Mouse (Mus musculus) ZHBTc4 (cell line): ENCODE results near the gene Clic3.
"Not testable (repeated sequence)": the region's sequence is repeated elsewhere in the genome, so short reads cannot be mapped to it uniquely, and the experiment has no call there.

Experiments used
- DNase-seq: peaks from one replicate; pipeline ENCODE4 v3.0.0-alpha.2; 2011; ENCODE audit warnings: low read depth, low spot score

Gene Clic3

DNA sequence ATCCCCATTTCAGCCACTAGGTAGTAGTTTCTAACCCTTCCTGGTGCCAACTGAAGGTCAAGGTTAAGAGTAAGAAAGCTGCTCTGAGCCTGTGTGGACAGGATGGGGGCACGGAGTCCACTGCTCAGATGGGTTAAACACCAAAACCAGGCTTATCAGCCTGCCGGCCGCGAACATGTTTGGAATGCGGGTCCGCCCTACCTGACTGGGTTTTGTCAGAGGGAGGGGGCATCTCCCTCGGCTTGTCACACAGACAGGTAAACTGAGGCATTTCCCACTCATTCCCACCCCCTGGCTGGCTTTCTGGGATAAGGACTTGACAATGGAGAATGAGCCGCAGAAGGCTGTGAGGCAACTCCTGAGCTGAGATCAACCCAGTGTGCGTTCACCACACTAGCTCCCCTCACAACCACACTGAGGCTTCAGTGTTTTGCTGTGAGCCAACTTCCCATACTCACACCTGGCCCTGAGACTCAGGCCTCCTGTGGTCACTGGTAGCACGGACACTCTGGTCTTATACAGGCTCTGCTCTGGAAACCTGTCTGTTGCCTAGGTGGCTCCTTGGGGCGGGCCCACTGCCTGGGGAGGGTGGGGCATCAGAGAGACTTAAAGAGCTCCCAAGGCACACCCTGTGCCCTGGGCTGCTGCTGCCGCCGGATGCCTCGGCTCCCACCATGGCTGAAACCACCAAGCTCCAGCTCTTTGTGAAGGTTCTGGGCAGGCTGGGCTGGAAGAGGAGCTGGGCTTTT lies at the start of gene Clic3:
Clic3 (plus strand) TSS at position 634 of the 749 bp plus-strand sequence.
- peak; percentile 67 for DNase-seq

DNA sequence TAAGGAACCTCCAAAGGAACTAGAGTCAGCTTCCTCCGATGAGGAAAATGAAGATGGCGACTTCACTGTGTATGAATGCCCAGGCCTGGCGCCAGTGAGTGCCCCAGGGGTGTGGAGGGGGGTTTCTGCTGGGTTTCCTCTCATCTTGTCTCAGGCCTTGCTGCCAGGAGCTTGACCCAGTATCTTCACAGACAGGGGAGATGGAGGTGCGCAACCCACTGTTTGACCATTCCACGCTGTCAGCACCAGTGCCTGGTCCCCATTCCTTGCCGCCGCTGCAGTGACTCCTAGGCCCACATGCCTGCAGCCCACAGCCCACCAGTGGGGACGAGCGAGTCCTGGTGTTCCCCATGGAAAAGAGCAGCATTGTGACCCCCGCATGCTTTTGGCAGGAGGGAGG lies 47.7 kb upstream of the Clic3 start:
- no peak for DNase-seq

DNA sequence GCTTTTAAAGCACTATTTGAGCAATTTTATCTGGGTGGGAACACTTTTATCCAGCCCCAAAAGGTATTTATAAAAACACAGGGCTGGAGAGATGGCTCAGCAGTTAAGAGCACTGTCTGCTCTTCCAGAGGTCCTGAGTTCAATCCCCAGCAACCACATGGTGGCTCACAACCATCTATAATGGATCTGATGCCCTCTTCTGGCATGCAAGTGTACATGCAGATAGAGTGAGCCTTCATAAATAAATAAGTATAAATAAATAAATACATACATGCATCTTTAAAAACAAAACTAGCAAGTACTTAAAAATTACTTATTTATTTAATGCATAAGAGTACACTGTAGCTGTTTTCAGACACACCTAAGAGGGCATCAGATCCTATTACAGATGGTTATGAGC lies 43.2 kb upstream of the Clic3 start:
- DNase-seq = not testable (repeated sequence)

DNA sequence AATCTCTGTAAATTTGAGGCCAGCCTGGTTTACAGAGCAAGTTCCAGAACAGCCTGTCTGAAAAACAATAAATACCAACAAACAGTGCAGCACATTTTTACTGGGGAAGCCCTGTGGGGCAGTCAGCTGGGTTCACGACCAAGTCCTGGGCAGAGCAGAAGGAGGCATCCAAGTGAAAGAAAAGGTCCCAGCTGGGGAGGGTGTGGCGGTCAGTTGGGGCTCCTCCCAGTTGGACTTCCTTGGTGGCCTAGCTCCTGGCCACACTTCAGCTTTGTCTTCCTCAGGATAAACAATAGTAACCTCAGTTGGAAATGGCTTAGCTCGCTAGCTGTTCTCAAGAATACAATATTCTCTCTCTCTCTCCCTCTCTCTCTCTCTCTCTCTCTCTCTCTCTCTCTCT lies 39.2 kb upstream of the Clic3 start:
- no peak for DNase-seq

DNA sequence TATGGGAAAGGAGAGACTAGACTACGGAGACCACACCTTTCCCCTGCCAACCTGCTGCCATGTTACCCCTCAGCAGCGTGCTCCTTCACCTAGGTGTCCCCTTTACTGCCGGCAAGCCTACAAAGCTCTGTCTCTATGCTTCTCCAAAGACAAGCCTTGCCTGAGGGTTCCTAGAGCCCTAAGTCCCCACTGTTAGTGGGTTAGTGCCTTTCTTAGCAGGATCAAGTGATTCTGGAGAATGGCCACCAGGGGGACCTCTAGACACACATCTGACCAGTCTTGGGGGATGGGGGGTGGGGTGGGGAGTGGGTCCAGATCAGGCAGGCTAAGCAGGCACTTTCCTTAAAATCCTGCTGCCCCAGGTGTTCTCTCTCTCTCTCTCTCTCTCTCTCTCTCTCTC lies 34.7 kb upstream of the Clic3 start:
- peak; percentile 91 for DNase-seq

DNA sequence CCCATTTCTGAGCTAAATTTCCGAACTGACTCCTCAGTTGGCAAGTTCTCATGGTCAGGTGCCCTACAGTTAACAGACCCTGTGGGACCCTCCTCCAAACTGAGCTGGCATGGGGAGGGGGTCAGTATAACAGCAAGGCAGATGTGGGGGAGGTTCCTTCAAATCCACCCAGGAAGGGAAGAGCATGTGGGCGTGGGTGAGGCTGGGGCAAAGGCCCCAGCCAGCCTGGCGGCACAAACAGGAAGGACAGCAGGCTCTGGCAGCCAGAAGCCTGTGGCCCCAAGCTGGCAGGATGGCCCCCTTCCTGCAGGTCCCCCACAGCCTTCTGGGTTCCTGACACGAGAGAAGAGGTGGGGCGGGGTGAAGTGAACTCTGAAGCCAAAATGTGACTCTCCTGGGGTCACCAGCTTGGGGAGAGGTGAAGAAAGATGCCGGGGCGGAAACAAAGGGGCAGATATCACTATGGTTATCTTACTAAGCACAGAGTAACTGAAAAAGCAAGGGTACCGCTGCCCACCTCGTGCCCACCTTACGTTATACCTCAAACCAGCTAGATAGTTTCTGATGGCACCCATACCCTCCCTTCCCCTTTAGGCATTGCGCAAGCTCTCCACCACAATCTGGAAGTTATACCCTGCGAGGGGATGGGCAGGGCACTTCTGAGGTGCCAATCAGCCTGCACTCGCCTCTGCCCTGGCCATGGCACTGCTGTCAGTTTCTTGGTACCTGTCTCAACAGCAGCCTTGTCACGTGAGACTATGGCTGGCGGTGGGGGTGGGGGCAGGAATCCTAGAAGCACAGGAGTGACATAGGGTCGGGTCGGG lies 33.8 kb upstream of the Clic3 start, which contains the start of gene Fut7:
Fut7 (plus strand) TSS at position 681 of the 824 bp plus-strand sequence.
- no peak for DNase-seq

DNA sequence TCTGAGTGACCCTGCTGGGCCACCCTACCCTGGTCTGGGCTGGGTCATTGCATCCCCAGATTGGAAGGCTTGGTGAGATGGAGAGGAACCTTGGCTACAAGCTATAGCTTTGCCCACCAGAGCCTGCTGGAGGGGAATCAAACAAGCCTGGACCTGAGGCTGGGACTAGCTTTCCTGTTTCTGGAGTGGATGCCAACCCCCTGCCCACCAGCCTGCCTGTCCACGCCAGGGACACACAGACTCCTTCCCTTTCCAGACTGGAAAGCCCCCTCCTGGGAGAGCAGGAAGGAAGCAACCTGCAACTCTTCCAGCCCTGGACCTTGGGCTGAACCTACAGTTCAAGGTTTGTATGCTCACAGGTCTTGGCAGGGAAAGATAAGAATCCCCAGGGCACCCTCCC lies 33.0 kb upstream of the Clic3 start:
- DNase-seq = no peak

DNA sequence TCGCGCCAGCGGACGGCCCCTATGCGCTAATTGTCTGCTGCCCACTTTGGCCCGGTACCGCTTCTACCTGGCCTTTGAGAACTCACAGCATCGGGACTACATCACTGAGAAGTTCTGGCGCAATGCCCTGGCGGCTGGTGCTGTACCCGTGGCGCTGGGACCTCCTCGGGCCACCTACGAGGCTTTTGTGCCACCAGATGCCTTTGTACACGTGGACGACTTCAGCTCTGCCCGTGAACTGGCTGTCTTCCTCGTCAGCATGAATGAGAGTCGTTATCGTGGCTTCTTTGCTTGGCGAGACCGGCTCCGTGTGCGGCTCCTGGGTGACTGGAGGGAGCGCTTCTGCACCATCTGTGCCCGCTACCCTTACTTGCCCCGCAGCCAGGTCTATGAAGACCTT lies 31.2 kb upstream of the Clic3 start:
- DNase-seq = peak; percentile 42

DNA sequence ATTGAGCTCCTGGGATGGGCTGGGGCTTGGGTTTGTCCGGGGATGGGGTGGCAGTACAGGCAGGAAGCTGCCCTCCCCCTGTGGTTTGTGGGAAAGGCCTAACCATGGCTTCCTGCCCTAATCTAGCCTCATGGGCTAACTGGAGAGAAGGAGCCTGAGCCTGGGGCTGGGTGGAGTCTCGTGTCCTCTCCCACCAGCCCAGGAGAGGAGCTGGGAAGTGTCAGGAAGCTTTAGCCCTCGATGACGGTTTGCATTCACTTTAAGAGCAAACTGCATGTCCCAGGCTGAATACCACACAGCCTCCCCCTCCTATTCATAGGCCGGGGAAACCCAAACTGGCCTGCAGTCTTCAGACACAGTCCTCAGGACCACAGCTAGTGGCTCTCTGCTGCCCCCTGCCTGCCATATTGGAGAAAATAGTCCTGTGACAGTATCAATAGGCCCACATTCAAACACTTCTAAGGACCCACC lies 29.9 kb upstream of the Clic3 start:
- peak; percentile 89 for DNase-seq

DNA sequence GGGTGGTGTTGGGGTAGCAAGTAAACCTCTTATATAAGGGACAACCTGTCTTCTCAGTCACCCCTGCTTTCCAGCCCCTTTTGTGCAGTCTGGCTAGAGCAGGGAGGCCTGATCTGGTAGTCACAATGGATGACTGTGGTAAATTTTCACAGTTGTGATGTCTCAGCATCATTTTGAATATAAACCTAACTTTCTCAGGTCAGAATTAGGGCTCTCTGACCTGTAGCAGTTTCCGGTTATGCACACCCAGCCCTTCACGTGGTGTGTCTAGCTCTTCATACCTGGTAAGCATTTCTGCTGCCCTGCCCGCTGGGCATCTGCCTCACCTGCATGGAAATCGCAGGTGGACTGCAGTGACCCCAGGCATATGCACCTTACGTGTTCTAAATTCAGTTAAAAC lies 29.4 kb upstream of the Clic3 start:
- no peak for DNase-seq

DNA sequence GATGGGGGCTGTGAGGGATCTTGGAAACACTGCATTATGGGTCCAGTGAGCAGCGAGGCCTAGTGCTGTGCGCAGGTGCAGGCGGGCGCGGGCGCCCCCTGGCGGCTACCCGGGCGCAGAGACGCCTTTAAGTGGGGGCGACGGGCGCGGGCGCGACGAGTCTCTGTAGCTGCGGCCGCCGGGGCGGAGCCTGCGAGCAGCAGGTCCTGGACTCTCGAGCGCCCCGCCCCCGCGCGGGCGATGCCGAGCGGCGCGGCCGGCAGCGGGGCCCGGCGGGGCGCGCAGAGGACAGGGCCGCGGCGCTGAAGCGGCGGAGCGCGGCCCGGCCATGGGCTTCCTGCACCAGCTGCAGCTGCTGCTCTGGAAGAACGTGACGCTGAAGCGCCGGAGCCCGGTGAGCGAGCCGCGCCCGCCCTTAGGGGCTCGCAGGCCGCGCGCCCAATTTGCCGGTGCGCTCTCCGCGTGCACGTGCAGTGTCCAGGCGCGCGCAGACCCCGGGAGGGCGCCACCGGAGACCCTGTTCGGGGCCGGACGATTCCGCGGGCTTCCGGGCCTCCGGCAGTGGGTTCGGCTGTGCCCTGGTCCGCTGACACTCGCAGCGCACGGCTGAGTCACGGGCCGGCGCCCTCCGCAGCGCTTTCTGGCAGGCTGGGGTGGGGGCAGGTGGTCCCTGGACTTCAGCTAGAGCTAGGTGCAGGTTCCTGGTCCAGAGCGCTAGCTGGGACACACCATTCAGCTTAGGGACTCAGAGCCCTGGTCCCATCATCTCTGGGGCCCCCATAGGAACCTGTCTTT lies 28.0 kb upstream of the Clic3 start, which contains the start of gene Abca2:
Abca2 (plus strand) TSS at position 262 of the 795 bp plus-strand sequence.
- DNase-seq = peak; percentile 98

DNA sequence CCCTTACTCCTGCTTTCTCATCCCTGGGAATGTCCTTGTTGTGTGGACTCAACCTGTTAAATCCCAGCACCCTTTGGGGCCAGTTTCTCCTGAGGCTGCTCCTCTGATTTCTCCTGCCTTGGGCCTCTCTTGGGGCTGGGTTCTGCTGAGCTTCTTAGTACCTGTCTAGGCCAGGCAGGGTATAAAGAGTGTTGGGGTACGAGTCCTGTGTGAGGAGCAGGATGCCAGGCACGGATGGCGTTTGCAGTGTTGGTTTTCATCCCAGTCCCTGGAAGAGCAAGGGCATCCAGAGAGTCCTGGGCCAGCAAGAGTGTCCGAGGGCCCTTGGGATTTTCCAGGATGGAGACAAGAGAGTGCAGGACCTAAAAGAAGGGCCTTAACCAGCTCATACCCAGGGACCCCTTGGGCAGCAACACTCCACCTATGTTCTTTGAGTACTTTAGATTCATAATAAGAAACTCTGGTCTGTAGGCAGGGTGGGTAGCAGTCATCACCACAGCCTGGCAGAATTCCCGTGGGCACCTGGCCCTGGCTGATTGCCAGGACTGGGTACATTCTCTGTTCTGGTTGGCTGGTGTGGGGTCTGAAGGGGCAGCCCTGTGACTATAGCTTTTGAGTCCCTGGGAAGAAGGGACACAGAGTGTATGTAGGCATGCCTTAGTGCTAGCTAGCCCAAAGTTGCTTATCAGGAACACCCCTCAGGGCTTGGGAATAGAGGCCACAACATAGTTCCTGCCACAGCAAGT lies 27.0 kb upstream of the Clic3 start:
- DNase-seq = no peak

DNA sequence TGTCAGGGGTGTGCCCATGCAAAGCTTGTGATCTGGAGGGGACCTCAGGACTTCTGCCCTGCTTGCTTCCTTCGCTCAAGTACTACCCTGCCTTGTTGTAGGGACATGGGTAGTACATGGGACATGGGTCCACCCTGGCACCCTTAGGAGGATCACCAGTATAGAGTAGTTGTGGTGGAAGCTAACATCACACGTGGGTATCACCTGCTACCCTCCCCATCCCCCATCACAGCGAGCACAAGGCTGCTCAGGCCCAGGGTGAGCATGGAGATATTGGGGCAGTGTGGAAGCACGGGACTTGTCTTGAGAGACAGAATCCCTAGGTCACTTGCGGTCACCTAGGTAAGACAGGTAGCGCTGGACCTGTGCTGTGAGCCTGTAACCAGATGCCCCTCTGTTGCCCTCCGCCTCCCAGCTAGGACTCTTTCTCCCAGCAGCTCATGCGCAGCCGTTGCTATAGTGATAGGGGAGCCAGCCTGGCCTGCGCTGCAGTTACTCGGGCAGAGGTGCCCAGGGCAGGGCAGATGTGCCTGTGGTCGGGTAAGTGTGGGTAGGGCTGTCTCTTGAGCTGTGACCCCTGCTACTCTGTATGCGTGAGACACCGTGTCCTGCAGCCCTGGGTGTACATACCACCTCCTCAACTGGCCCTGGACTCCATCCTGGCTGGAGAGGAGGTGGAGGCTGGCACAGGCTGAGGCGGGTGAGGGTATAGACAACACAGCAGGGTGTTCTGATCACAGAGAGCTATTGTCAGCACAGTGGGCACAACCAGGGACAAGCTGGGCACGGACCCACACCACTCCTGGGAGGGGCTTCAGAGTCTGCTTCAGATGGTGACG lies 26.0 kb upstream of the Clic3 start:
- no peak for DNase-seq

DNA sequence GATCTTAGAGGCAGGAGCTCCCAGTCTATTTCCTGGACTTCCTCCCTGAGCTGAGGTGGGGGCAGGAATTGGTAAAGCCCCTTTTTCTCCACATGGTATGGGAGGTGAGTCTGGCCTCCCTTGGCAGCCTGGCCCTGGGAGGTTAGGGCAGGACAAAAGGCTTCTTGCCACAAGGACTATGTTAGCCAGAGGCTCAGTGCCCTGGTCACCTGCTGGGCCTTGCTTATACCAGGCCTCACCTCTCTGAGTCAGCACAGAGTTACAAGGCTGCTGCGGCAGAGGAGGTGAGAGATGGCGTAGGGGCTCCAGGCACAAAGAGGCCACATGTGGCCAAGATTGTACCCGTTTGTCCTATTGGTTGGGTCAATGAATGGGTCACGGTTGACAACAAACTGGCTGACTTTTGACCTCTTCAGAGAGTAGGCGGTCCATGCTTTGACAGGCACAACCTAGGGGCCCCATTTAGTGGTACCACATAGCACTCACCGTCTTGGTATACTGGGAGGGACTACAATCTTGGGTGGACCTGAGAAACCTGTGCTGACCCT lies 25.3 kb upstream of the Clic3 start:
- no peak for DNase-seq

DNA sequence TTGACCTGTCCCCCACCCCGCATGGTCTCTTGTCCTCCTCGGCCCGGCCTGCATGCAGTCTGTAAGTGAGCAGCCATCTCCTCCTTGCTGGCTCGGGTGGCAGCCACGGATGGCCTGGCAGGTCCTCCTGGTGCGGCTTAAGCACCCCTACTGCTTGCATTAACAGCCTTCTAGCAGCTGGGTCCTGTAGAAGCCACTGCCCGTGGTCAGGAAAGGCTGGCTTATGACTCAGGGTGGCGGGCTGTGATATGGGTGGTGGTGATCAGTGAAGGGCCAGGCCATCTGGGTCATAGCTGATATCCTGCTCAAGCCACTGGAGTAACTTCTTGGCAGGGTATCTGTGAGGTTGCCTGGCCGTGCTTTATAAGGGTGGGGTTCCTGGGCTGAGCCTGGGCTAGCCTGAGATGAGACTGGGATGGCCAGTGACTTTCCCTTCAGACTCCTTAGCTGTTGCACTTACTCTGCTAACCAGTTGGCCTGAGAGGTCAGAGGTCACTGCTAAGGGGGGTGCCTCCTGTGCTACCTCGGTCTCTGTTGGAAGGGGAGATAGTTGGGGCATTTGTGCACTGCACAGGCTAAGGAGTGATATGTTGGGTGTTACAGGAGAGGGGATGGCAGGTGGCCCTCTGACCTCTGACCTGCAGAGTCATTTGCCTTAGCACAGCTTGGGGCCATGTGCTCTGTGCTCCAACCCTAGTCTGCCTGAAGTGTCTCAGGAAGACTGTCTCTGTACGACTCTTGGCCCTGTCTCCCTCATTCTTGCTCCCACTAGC lies 24.1 kb upstream of the Clic3 start:
- no peak for DNase-seq

DNA sequence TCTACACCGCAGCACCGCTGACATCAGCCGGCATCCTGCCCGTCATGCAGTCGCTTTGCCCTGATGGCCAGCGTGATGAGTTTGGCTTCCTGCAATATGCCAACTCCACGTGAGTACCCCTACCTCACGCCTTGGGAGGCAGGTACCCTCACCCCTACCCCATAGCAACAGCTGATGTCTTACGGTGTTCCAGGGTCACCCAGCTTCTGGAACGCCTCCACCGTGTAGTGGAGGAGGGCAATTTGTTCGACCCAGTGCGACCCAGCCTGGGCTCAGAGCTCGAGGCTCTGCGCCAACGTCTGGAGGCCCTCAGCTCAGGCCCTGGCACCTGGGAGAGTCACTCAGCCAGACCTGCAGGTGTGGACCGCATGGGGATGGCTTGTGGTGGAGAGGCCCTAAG lies 23.5 kb upstream of the Clic3 start:
- DNase-seq = no peak

DNA sequence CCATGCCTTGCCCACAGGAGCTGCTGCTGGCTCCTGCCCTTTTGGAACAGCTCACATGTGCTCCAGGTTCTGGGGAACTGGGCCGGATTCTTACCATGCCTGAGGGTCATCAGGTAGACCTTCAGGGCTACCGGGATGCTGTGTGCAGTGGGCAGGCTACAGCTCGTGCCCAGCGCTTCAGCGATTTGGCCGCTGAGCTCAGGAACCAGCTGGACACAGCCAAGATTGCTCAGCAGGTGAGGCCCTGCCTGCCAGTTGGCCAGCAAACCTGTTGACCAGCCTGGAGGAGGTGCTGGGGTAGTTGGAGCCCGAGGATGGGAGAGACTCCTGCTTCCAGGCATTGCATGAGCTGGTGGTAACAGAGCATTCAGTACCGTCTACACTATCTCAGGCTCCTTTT lies 22.3 kb upstream of the Clic3 start:
- DNase-seq = no peak

DNA sequence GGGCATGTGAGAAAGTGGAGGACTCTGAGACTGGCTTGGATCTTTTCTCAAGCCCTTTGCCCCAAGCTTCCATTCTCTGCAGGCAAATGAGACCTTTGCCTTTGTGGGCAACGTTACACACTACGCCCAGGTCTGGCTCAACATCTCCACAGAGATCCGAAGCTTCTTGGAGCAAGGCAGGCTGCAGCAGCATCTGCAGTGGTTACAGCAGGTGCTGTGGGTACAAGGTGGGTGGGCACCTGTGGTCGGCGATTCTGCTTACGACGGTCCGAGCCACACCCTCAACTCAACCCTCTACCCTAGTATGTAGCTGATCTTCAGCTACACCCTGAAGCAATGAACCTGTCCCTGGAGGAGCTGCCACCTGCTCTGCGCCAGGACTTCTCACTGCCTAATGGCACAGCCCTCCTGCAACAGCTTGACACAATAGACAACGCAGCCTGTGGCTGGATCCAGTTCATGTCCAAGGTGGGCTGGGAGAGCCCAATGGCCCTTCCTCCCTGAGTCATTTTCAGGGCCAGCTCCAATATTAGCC lies 20.3 kb upstream of the Clic3 start:
- no peak for DNase-seq

DNA sequence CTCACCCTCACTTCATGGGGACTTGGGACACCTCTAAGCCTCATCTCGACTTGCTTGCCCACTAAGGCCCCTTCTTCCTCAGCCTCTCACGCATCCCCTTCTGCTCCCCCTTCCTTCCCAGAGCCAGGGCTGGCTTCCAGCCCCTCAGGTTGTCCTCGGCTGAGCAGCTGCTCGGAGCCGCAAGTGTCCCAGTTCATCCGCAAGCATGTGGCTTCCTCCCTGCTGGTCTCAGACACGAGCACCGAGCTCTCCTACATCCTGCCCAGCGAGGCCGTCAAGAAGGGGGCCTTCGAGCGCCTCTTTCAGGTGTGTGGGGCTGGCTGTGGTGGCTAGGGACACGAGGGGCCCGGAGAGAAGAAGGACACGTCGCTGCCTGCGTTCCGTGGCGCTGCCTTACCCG lies 15.6 kb upstream of the Clic3 start:
- no peak for DNase-seq
